Mouse (Mus musculus): ENCODE measurements around the gene Aldh9a1. TPM values are rescaled to one million over a fixed set of nuclear protein-coding genes. Genes with fewer than 3 reads are reported as not detected.

The Aldh9a1 gene
- polyA plus RNA-seq, 1 experiment = 33.5 TPM

- 73% methylated on average over 2 of the region's 2 CpGs for WGBS
- no peaks in the 10 kb centered on the region for H3K4me1 ChIP-seq (replicated peaks; ENCODE audit: control insufficient read depth, insufficient read depth, low read length)
- no peak for DNase-seq
Measured at GRCm38 (mm10) chr1:167387310-167387709, 37.5 kb downstream of the Aldh9a1 start.

DNA sequence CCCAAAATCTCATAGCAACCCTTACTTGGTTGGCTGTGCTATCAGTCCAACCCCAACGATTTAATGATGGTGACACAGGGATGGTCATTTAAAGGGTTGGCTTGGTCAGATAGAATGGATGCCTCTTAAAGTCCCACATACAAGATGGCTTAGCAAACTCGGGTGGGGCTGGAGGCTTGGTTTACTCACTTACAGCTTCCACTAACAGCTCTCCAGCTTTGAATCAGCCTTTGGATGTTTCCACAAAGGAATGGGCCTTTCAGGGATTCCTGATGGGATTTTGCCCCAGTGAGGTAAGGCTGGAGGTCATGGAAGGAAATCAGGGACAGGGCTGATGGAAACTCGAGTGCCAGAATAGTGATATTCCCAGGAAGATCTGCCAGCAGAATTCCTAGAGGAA, 38.0 kb downstream of the Aldh9a1 start:
- peaks cover 3% of the 10 kb centered on the region for H3K4me1 ChIP-seq (replicated peaks; ENCODE audit: control insufficient read depth, insufficient read depth, low read length)
- H3K4me3 ChIP-seq (ENCODE audit: control insufficient read depth, insufficient read depth, low read length) = no peak overlapping the region
- no peaks in the 10 kb centered on the region for H3K36me3 ChIP-seq (ENCODE audit: control insufficient read depth, insufficient read depth, low read length)
- no peak for TF ChIP-seq CTCF (IDR thresholded peaks at IDR 0.05; ENCODE audit: borderline replicate concordance, control insufficient read depth, extremely low read depth, insufficient read depth, low read length, poor library complexity)
- no peak for TF ChIP-seq POLR2A (IDR thresholded peaks at IDR 0.05; ENCODE audit: control insufficient read depth, extremely low read depth, insufficient read depth, low read length, poor library complexity)
- DNase-seq = no peak
- 93% methylated on average over 3 of the region's 3 CpGs for WGBS
- H3K27me3 ChIP-seq (ENCODE audit: control insufficient read depth, insufficient read depth, low read length) = no peaks in the 10 kb centered on the region
- no peak overlapping the region for H3K27ac ChIP-seq (ENCODE audit: control insufficient read depth, insufficient read depth, low read length)

More at GRCm38 (mm10) chr1:167387310-167387709, 37.5 kb downstream of the Aldh9a1 start:
- H3K27ac ChIP-seq (ENCODE audit: control insufficient read depth, insufficient read depth, low read length) = no peak overlapping the region
- H3K36me3 ChIP-seq (ENCODE audit: control insufficient read depth, insufficient read depth, low read length) = no peaks in the 10 kb centered on the region
- no peaks in the 10 kb centered on the region for H3K27me3 ChIP-seq (ENCODE audit: control insufficient read depth, insufficient read depth, low read length)
- no peak overlapping the region for H3K4me3 ChIP-seq (ENCODE audit: control insufficient read depth, insufficient read depth, low read length)
- TF ChIP-seq CTCF (IDR thresholded peaks at IDR 0.05; ENCODE audit: borderline replicate concordance, control insufficient read depth, extremely low read depth, insufficient read depth, low read length, poor library complexity) (no peak), POLR2A (IDR thresholded peaks at IDR 0.05; ENCODE audit: control insufficient read depth, extremely low read depth, insufficient read depth, low read length, poor library complexity) (no peak)

- WGBS = 91% methylated on average over 6 of the region's 6 CpGs
- no peak overlapping the region for H3K4me3 ChIP-seq (ENCODE audit: control insufficient read depth, insufficient read depth, low read length)
- TF ChIP-seq CTCF (IDR thresholded peaks at IDR 0.05; ENCODE audit: borderline replicate concordance, control insufficient read depth, extremely low read depth, insufficient read depth, low read length, poor library complexity) (no peak), POLR2A (IDR thresholded peaks at IDR 0.05; ENCODE audit: control insufficient read depth, extremely low read depth, insufficient read depth, low read length, poor library complexity) (no peak)
- H3K27ac ChIP-seq (ENCODE audit: control insufficient read depth, insufficient read depth, low read length) = no peak overlapping the region
- no peaks in the 10 kb centered on the region for H3K36me3 ChIP-seq (ENCODE audit: control insufficient read depth, insufficient read depth, low read length)
- DNase-seq = no peak
- no peaks in the 10 kb centered on the region for H3K27me3 ChIP-seq (ENCODE audit: control insufficient read depth, insufficient read depth, low read length)
- H3K4me1 ChIP-seq (replicated peaks; ENCODE audit: control insufficient read depth, insufficient read depth, low read length) = peaks cover 11% of the 10 kb centered on the region
Measured at GRCm38 (mm10) chr1:167388571-167388970, 38.8 kb downstream of the Aldh9a1 start.

DNA sequence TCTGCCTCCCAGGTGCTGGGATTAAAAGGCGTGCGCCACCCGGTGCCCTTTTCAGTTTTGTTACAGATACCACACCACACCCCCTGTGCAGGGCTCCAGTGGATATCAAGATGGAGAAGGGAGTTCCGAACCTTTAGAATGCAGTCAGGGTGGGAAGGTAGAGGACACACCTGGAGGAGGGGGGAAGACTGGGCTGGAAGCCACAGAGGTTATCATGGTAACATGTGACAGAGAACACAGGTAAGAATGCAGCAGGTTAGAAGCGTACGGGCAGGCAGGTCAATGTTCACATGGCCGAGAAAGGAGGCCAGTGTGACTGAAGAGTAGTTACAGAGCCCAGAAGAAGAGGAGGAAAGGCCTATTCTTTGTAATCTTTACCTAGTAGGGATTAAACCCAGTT, 39.8 kb downstream of the Aldh9a1 start:
- TF ChIP-seq POLR2A (IDR thresholded peaks at IDR 0.05; ENCODE audit: control insufficient read depth, extremely low read depth, insufficient read depth, low read length, poor library complexity) = no peak
- no peak for TF ChIP-seq CTCF (IDR thresholded peaks at IDR 0.05; ENCODE audit: borderline replicate concordance, control insufficient read depth, extremely low read depth, insufficient read depth, low read length, poor library complexity)
- Histone ChIP-seq H3K4me1 (replicated peaks; ENCODE audit: control insufficient read depth, insufficient read depth, low read length) (peaks cover 11% of the 10 kb centered on the region), H3K27ac (ENCODE audit: control insufficient read depth, insufficient read depth, low read length) (no peak overlapping the region), H3K36me3 (ENCODE audit: control insufficient read depth, insufficient read depth, low read length) (no peaks in the 10 kb centered on the region), H3K27me3 (ENCODE audit: control insufficient read depth, insufficient read depth, low read length) (no peaks in the 10 kb centered on the region), H3K4me3 (ENCODE audit: control insufficient read depth, insufficient read depth, low read length) (no peak overlapping the region)
- 93% methylated on average over 7 of the region's 7 CpGs for WGBS
- DNase-seq = no peak

DNA sequence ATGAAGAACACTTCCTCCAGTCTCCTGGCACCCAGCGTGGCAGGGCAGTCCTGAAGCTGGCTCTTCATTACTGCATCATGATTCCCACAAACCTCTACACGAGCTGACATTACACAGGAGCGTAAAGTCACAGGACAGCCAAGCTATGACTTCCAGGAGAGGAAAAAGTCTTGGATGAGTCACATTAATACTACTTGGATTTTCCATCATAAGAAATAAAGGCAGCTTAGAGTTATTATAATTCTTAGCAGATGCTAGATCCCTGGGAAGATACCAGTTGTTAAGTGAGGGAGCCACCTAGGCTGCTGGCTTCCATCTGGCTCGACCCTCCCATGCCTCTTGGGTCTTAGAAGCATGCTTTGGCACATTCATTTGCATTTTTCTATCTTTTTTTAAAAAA, 40.6 kb downstream of the Aldh9a1 start:
- DNase-seq = no peak
- Histone ChIP-seq H3K4me3 (ENCODE audit: control insufficient read depth, insufficient read depth, low read length) (no peak overlapping the region), H3K4me1 (replicated peaks; ENCODE audit: control insufficient read depth, insufficient read depth, low read length) (peaks cover 11% of the 10 kb centered on the region), H3K27me3 (ENCODE audit: control insufficient read depth, insufficient read depth, low read length) (no peaks in the 10 kb centered on the region), H3K36me3 (ENCODE audit: control insufficient read depth, insufficient read depth, low read length) (no peaks in the 10 kb centered on the region), H3K27ac (ENCODE audit: control insufficient read depth, insufficient read depth, low read length) (no peak overlapping the region)
- 90% methylated on average over 4 of the region's 4 CpGs for WGBS
- TF ChIP-seq POLR2A (IDR thresholded peaks at IDR 0.05; ENCODE audit: control insufficient read depth, extremely low read depth, insufficient read depth, low read length, poor library complexity) (no peak), CTCF (IDR thresholded peaks at IDR 0.05; ENCODE audit: borderline replicate concordance, control insufficient read depth, extremely low read depth, insufficient read depth, low read length, poor library complexity) (no peak)

DNA sequence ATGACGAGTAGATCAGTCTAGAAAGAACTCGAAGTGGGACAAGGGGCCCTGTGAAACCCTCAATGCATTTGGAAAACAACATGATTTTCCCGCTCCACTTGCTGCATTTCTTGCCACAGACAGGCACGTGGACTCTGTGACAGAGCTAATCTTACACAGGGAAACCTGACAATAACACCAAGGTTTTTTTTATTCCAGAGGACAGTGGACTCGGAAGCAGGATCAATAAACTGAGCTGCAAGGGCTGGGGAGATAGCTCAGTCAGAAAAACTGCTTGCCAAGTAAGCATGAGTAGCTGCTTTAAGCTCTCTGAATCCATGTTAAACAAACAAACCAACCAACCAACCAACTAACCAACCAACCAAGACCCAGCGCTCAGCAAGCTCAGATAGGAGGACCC, 41.5 kb downstream of the Aldh9a1 start:
- WGBS = 93% methylated on average over 6 of the region's 6 CpGs
- TF ChIP-seq POLR2A (IDR thresholded peaks at IDR 0.05; ENCODE audit: control insufficient read depth, extremely low read depth, insufficient read depth, low read length, poor library complexity) (no peak), CTCF (IDR thresholded peaks at IDR 0.05; ENCODE audit: borderline replicate concordance, control insufficient read depth, extremely low read depth, insufficient read depth, low read length, poor library complexity) (no peak)
- Histone ChIP-seq H3K4me3 (ENCODE audit: control insufficient read depth, insufficient read depth, low read length) (no peak overlapping the region), H3K4me1 (replicated peaks; ENCODE audit: control insufficient read depth, insufficient read depth, low read length) (peaks cover 11% of the 10 kb centered on the region), H3K27ac (ENCODE audit: control insufficient read depth, insufficient read depth, low read length) (no peak overlapping the region), H3K36me3 (ENCODE audit: control insufficient read depth, insufficient read depth, low read length) (no peaks in the 10 kb centered on the region), H3K27me3 (ENCODE audit: control insufficient read depth, insufficient read depth, low read length) (no peaks in the 10 kb centered on the region)
- DNase-seq = no peak

DNA sequence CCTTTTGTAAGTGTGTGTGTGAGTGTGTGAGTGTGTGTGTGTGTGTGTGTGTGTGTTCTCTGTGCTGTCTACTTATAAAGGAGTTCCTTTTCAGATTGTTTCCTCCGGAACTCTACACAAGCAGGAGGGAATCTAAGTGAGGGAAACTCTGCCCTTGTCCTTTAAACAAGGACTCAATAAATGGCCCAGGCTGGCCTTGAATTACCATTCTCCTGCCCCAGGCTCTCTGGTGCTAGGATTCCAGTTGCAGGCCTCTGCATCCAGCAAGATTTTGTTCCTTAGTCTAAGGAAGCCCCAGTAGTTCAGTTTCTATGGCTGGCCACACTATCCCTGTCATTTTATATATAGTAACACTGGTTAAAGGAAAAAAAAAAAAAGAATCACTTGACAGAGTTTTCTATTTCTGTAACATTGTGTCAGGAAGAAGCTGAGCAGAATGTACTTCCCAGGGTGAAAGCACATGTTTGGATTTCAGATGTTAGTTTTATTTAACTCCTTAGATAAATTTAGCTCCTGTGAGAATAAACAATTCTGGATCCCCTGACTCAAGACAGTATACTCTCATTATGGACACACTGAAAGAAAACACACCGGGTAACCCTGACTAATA, 42.3 kb downstream of the Aldh9a1 start:
- no peaks in the 10 kb centered on the region for H3K36me3 ChIP-seq (ENCODE audit: control insufficient read depth, insufficient read depth, low read length)
- H3K27me3 ChIP-seq (ENCODE audit: control insufficient read depth, insufficient read depth, low read length) = no peaks in the 10 kb centered on the region
- WGBS = 46% methylated on average over 2 of the region's 2 CpGs
- no peak for DNase-seq
- no peak for TF ChIP-seq POLR2A (IDR thresholded peaks at IDR 0.05; ENCODE audit: control insufficient read depth, extremely low read depth, insufficient read depth, low read length, poor library complexity)
- no peak for TF ChIP-seq CTCF (IDR thresholded peaks at IDR 0.05; ENCODE audit: borderline replicate concordance, control insufficient read depth, extremely low read depth, insufficient read depth, low read length, poor library complexity)
- H3K4me1 ChIP-seq (replicated peaks; ENCODE audit: control insufficient read depth, insufficient read depth, low read length) = peaks cover 11% of the 10 kb centered on the region
- H3K27ac ChIP-seq (ENCODE audit: control insufficient read depth, insufficient read depth, low read length) = no peak overlapping the region; the same call in 1 of the 2 replicates
- H3K4me3 ChIP-seq (ENCODE audit: control insufficient read depth, insufficient read depth, low read length) = no peak overlapping the region
